Mouse (Mus musculus) T-cell, adult 66 days (primary cell): ENCODE data around the gene Nlk. TPM values are rescaled to one million over a fixed set of nuclear protein-coding genes. Genes with fewer than 3 reads are reported as not detected.

ENCODE experiments used
- total RNA-seq, 2 experiments: library from RNA; stranded (reverse); gene quantifications; 3 replicates in 1 of 2; 4 replicates in 1 of 2; pipeline ENCODE4 v1.2.4; 2023

Nlk gene
- 10 to 100 TPM; 84.0 to 90.8 TPM for total RNA-seq

DNA sequence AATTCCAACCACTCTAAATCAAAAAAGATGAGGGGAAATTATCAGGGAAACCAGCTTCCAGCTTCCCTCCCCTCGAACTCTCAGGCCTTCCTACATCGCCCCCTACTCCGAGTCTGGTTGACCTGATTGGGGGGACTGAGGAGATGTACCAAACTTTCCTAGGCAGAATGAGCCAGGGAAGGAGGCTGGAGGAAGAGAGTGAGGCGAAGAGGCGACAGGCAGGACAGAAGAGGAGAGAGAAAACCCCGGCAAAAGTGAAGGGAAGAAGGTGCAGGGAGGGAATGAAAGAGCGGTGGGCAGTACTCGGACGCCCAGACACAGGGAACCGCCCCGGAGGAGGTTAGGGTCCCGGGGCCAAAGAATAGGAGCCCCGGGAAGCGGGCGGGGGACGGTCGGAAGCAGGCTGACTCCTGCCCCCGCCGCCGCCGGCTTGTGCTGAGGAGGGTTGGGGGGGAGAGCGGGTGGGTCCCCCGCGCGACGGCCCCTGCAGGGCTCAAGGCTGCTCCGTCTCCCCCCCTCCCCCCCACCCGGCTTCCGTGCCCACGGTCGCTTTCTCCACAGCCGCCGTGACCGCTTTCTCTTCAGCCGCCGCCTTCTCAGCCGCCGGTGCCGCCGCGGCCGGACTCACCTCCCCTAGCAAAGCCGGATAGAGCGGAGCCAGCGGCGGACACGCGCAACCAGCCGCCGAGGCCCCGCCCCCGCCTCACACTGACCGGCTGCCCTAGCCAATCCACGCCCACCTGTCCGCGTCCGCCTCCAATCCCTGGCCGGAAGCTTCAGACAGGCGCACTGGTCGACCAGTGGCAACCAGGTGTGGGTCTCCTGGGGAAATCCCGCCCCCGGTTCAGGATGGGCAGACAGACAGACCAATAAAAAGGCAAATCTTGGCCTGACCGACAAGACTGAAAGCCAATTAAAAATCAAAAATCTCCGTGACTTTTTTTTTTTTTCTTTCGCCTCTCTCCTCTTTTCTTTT is at the start of gene Nlk:
Gene Nlk (minus strand): TSS at position 597 of the 976 bp plus-strand sequence.

DNA sequence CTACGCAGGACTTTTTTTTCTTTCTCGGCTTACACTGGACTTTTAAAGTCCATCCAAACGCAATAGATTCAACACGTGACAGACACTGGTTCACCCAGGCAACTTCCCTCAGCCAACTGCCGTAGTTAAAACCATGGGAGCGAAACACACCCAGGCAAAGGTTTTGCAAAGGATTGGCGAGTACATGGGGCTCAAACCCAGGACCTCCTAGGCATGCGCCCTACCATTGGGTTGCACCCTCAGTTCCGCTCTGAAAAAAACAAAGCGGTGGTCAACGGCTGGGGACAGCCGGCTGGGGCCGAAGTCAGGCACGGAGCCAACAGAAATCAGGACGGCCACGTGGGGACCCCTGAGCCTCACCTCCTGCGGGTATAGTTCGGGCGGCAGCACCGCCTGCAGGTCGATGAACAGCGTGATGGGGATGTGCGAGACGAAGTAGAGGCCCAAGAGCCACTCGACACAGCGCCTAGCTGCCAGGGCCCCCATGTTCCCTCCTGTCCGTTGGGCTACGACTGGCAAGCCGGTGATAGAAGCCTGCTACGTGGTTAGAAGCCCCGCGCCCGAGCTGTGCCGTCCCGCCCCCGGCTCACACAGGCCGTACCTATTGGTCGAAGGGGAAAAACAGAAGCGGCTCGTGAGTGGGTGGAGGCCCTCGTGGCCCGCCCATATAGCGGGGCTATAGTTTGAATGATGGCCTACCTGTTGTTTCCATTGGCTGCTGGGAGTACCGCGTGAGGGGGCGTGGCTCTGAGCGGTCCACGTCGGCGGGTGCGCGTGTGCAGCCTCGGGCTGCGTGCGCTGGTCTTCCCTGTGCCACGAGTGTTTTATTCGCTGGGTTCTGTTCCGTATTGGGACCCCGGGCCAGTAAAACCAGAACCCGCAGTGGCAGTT is 146.8 kb downstream of the Nlk start, which contains the start of gene Tmem97:
Gene Tmem97 (minus strand): TSS at position 610 of the 891 bp plus-strand sequence.

DNA sequence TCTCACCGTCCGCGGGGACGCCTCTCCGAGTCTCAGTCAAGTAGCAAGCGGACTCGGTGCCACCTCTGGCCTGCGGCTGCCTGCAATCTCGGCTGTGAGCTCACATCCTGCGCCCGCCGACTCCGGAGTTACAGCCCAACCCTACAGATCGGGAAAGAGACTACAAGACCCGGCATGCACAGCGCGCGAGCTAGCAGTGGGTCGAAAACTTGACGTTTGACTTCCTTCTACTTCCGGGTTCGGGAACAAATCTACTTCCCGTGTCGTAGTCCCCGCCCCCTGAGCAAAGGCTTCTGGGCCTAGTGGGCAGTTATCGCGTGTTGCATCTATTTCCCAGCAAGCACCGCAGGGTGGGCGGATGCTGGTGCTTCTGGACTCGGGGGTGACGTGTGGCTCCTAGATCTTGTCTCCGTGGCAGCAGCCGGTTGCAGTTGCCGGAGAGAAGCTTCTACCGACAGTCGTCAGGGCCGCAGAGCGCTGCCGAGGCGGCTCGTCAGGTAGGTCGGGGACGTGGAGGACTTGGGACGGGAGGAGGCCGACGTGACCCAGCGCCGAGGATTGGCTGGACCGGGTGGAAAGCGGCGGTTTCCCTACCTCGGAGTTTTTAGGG is 161.0 kb downstream of the Nlk start, which contains the start of the genes Tnfaip1 and Ift20:
Gene Tnfaip1 (minus strand): TSS at position 253 of the 610 bp plus-strand sequence.
Gene Ift20 (plus strand): TSS at position 282 of the 610 bp plus-strand sequence.

Other genes with a start within 250 kb of the Nlk start
- 1 to 10 TPM; 1.2 to 2.2 TPM for gene Slc46a1, start 231.7 kb downstream of the Nlk start, total RNA-seq
- gene Sarm1, start 199.6 kb downstream of the Nlk start, total RNA-seq, result 1 to 10 TPM; 5.4 to 5.5 TPM
- gene Vtn, start 198.3 kb downstream of the Nlk start, total RNA-seq, result not detected
- gene Sebox, start 193.9 kb downstream of the Nlk start, total RNA-seq, result not detected
- gene Tmem199, start 185.2 kb downstream of the Nlk start, total RNA-seq, result 10 to 100 TPM; 21.8 to 25.1 TPM
- 10 to 100 TPM; 34.3 to 39.1 TPM for gene Poldip2, start 185.2 kb downstream of the Nlk start, total RNA-seq
- gene Tnfaip1, start 161.0 kb downstream of the Nlk start, total RNA-seq, result 10 to 100 TPM; 13.2 to 14.7 TPM
- gene Ift20, start 161.0 kb downstream of the Nlk start, total RNA-seq, result 10 to 100 TPM; 40.9 to 42.2 TPM
- 1 to 10 TPM; 7.8 to 8.4 TPM for gene Tmem97, start 146.6 kb downstream of the Nlk start, total RNA-seq
- 10 to 100 TPM; 22.7 to 24.5 TPM for gene Ccnq, start 54.4 kb upstream of the Nlk start, total RNA-seq
- 10 to 100 TPM in 1 of 2 experiments, 1 to 10 TPM in 1; 6.8 to 11.8 TPM for gene Lyrm9, start 129.2 kb upstream of the Nlk start, total RNA-seq
- not detected for gene Nos2, start 223.4 kb upstream of the Nlk start, total RNA-seq